Comparison of ENCODE assay signal across 12 mouse cellular contexts in genomic region chr5:112297257-112297656, GRCm38 (mm10). TPM values are rescaled to one million over a fixed set of nuclear protein-coding genes. Genes with fewer than 3 reads are reported as not detected.
DNase-seq lines count a peak whose midpoint lies in the region; ATAC-seq and TF ChIP-seq lines count a peak whose summit lies in the region.
"Had no signal": no experiment of that assay in that cellular context is flagged by ENCODE, and none has a peak within 500 bp of the region (broad histone marks: within the 10 kb centered on the region; RNA-seq: fewer than 3 reads in every experiment).

No protein-coding gene starts in this region.

- no peak overlapping the region for H3K4me2 ChIP-seq in kidney, embryonic 16.5 days (replicated peaks; ENCODE audit: low read depth, low read length)
- peak overlapping the region; percentile 45 for H3K4me2 ChIP-seq in liver, postnatal 0 days (ENCODE audit: low read depth, low read length)
- no peak overlapping the region for H3K4me2 ChIP-seq in forebrain, embryonic 11.5 days (ENCODE audit: low read depth, low read length, severe bottlenecking)
- H3K4me2 ChIP-seq: midbrain, embryonic 12.5 days had no signal

- TF ChIP-seq EP300 in liver, postnatal 0 days (IDR thresholded peaks at IDR 0.05; ENCODE audit: low read depth), result no peak

- peaks cover 29% of the 10 kb centered on the region for H3K4me1 ChIP-seq in kidney, embryonic 16.5 days (ENCODE audit: insufficient read depth, low read length)
- peaks cover 95% of the 10 kb centered on the region for H3K4me1 ChIP-seq in liver, postnatal 0 days (ENCODE audit: insufficient read depth)
- H3K4me1 ChIP-seq in forebrain, embryonic 11.5 days (replicated peaks; ENCODE audit: control insufficient read depth, insufficient read depth, low read length), result no peaks in the 10 kb centered on the region; the same call in 1 of the 2 replicates

- no peaks in the 10 kb centered on the region for H3K36me3 ChIP-seq in kidney, embryonic 16.5 days (ENCODE audit: insufficient read depth, low read length)
- no peaks in the 10 kb centered on the region; the same call in 1 of the 2 replicates for H3K36me3 ChIP-seq in liver, postnatal 0 days (replicated peaks; ENCODE audit: insufficient read depth, low read length)
- no peaks in the 10 kb centered on the region for H3K36me3 ChIP-seq in forebrain, embryonic 11.5 days (ENCODE audit: control insufficient read depth, insufficient read depth, low read length)
- H3K36me3 ChIP-seq: midbrain, embryonic 12.5 days had no signal

- no peak for DNase-seq in kidney, postnatal 14 days
- peak; percentile 87 for DNase-seq in CD4-positive helper T cell, adult 2 months (ENCODE audit: low read depth, low spot score)
- DNase-seq in ZHBTc4 (ENCODE audit: low read depth, low spot score), result peak; percentile 71
- DNase-seq in liver, postnatal 0 days, result peak; percentile 19
- DNase-seq in urinary bladder, postnatal 4 days (ENCODE audit: low spot score in 2 of 2), result no peak
- DNase-seq in forebrain, embryonic 11.5 days (ENCODE audit: low spot score), result no peak
- DNase-seq: adrenal gland, postnatal 10 days; kidney, postnatal 36 days had no signal

- peak overlapping the region; percentile 11; the same call in 1 of the 2 replicates for H3K27ac ChIP-seq in kidney, embryonic 16.5 days (ENCODE audit: low read length)
- peak overlapping the region; percentile 71 for H3K27ac ChIP-seq in liver, postnatal 0 days (ENCODE audit: low read depth)
- no peak overlapping the region for H3K27ac ChIP-seq in forebrain, embryonic 11.5 days (ENCODE audit: low read depth, low read length)
- H3K27ac ChIP-seq: midbrain, embryonic 12.5 days had no signal

- H3K9ac ChIP-seq in kidney, embryonic 16.5 days (replicated peaks; ENCODE audit: low read length), result no peak overlapping the region
- no peak overlapping the region for H3K9ac ChIP-seq in liver, postnatal 0 days (replicated peaks)
- H3K9ac ChIP-seq in forebrain, embryonic 11.5 days (ENCODE audit: low read length), result no peak overlapping the region
- H3K9ac ChIP-seq: midbrain, embryonic 12.5 days had no signal

- 73% methylated on average over 2 of the region's 2 CpGs for WGBS in kidney, embryonic 16.5 days
- WGBS in liver, postnatal 0 days (ENCODE audit: insufficient replicate concordance), result 35% methylated on average over 2 of the region's 2 CpGs
- 85% methylated on average over 2 of the region's 2 CpGs for WGBS in forebrain, embryonic 11.5 days

- no peaks in the 10 kb centered on the region for H3K27me3 ChIP-seq in kidney, embryonic 16.5 days (ENCODE audit: insufficient read depth, low read length)
- no peaks in the 10 kb centered on the region for H3K27me3 ChIP-seq in liver, postnatal 0 days (ENCODE audit: insufficient read depth, low read length)
- H3K27me3 ChIP-seq in forebrain, embryonic 11.5 days (ENCODE audit: control insufficient read depth, insufficient read depth, low read length), result no peaks in the 10 kb centered on the region
- H3K27me3 ChIP-seq: midbrain, embryonic 12.5 days had no signal

- TF ChIP-seq CTCF in liver, postnatal 0 days (IDR thresholded peaks at IDR 0.05; ENCODE audit: low read depth), result no peak

- no peaks in the 10 kb centered on the region for H3K9me3 ChIP-seq in kidney, embryonic 16.5 days (ENCODE audit: low read length)
- H3K9me3 ChIP-seq in liver, postnatal 0 days (ENCODE audit: low read length), result no peaks in the 10 kb centered on the region
- no peaks in the 10 kb centered on the region for H3K9me3 ChIP-seq in forebrain, embryonic 11.5 days (ENCODE audit: control insufficient read depth, low read length)
- H3K9me3 ChIP-seq: midbrain, embryonic 12.5 days had no signal

- ATAC-seq in kidney, embryonic 16.5 days (ENCODE audit: low FRiP score, low TSS enrichment), result no peak
- peak; percentile 2; the same call in 1 of the 2 replicates for ATAC-seq in liver, postnatal 0 days
- no peak for ATAC-seq in erythroid progenitor cell, adult 5-6 weeks (replicated peaks; ENCODE audit: low FRiP score, poor library complexity, severe bottlenecking)
- no peak for ATAC-seq in forebrain, embryonic 11.5 days (replicated peaks; ENCODE audit: low FRiP score)

- H3K4me3 ChIP-seq in kidney, embryonic 16.5 days (ENCODE audit: low read length), result no peak overlapping the region
- H3K4me3 ChIP-seq in liver, postnatal 0 days (ENCODE audit: low read depth, low read length), result no peak overlapping the region
- H3K4me3 ChIP-seq in forebrain, embryonic 11.5 days (ENCODE audit: low read depth, low read length), result no peak overlapping the region
- H3K4me3 ChIP-seq: erythroblast, embryonic 14.5 days; midbrain, embryonic 12.5 days had no signal

RNA-seq across cellular contexts. Expression of gene Tpst2, which starts 20.8 kb away (rescaled TPM):
- 65.8 and 68.7 TPM in 2 replicates for polyA plus RNA-seq in kidney, embryonic 16.5 days (2015; fragmentation: Nextera tagmentation; extraction: Ambion mirVana)
- 34.5 and 36.2 TPM in 2 replicates for polyA plus RNA-seq in liver, postnatal 0 days (2015; fragmentation: Nextera tagmentation; extraction: Ambion mirVana)
- 3.4 and 6.5 TPM in 2 replicates for total RNA-seq in erythroid progenitor cell, adult 5-6 weeks (2015; ENCODE audit: low replicate concordance)
- total RNA-seq in erythroid progenitor cell, adult 5-6 weeks (2017; ENCODE audit: low replicate concordance), result 5.8 and 19.2 TPM in 2 replicates
- 30.9 and 34.3 TPM in 2 replicates for polyA plus RNA-seq in forebrain, embryonic 11.5 days (2014; fragmentation: Nextera tagmentation; extraction: Ambion mirVana)

RNA-seq across cellular contexts. Expression of gene Tfip11, which starts 28.9 kb away (rescaled TPM):
- 36.7 and 37.8 TPM in 2 replicates for polyA plus RNA-seq in kidney, embryonic 16.5 days (2015; fragmentation: Nextera tagmentation; extraction: Ambion mirVana)
- 6.7 and 8.0 TPM in 2 replicates for polyA plus RNA-seq in liver, postnatal 0 days (2015; fragmentation: Nextera tagmentation; extraction: Ambion mirVana)
- 6.3 and 8.6 TPM in 2 replicates for total RNA-seq in erythroid progenitor cell, adult 5-6 weeks (2015; ENCODE audit: low replicate concordance)
- 10.5 and 25.9 TPM in 2 replicates for total RNA-seq in erythroid progenitor cell, adult 5-6 weeks (2017; ENCODE audit: low replicate concordance)
- 32.5 and 33.7 TPM in 2 replicates for polyA plus RNA-seq in forebrain, embryonic 11.5 days (2014; fragmentation: Nextera tagmentation; extraction: Ambion mirVana)

RNA-seq across cellular contexts. Expression of gene Crybb1, which starts 41.6 kb away (rescaled TPM):
- 2.7 and 4.0 TPM in 2 replicates for polyA plus RNA-seq in kidney, embryonic 16.5 days (2015; fragmentation: Nextera tagmentation; extraction: Ambion mirVana)
- polyA plus RNA-seq in liver, postnatal 0 days (2015; fragmentation: Nextera tagmentation; extraction: Ambion mirVana), result 0.33 TPM in 1 of 2 replicates, not detected in the other
- total RNA-seq in erythroid progenitor cell, adult 5-6 weeks (2015; ENCODE audit: low replicate concordance), result not detected in 2 replicates
- not detected in 2 replicates for total RNA-seq in erythroid progenitor cell, adult 5-6 weeks (2017; ENCODE audit: low replicate concordance)
- 0.48 and 0.73 TPM in 2 replicates for polyA plus RNA-seq in forebrain, embryonic 11.5 days (2014; fragmentation: Nextera tagmentation; extraction: Ambion mirVana)
- polyA plus RNA-seq: erythroblast, embryonic 14.5 days had no signal

RNA-seq across cellular contexts. Expression of gene Cryba4, which starts 44.9 kb away (rescaled TPM):
- polyA plus RNA-seq in kidney, embryonic 16.5 days (2015; fragmentation: Nextera tagmentation; extraction: Ambion mirVana), result 0.58 and 0.81 TPM in 2 replicates
- 0.59 and 0.86 TPM in 2 replicates for polyA plus RNA-seq in liver, postnatal 0 days (2015; fragmentation: Nextera tagmentation; extraction: Ambion mirVana)
- total RNA-seq in erythroid progenitor cell, adult 5-6 weeks (2015; ENCODE audit: low replicate concordance), result not detected in 2 replicates
- not detected in 2 replicates for total RNA-seq in erythroid progenitor cell, adult 5-6 weeks (2017; ENCODE audit: low replicate concordance)
- 0.48 and 1.1 TPM in 2 replicates for polyA plus RNA-seq in forebrain, embryonic 11.5 days (2014; fragmentation: Nextera tagmentation; extraction: Ambion mirVana)
- polyA plus RNA-seq: erythroblast, embryonic 14.5 days had no signal

RNA-seq across cellular contexts. Expression of gene Srrd, which starts 45.6 kb away (rescaled TPM):
- polyA plus RNA-seq in kidney, embryonic 16.5 days (2015; fragmentation: Nextera tagmentation; extraction: Ambion mirVana), result 44.8 and 47.0 TPM in 2 replicates
- 9.4 and 10.6 TPM in 2 replicates for polyA plus RNA-seq in liver, postnatal 0 days (2015; fragmentation: Nextera tagmentation; extraction: Ambion mirVana)
- 15.1 and 20.1 TPM in 2 replicates for total RNA-seq in erythroid progenitor cell, adult 5-6 weeks (2015; ENCODE audit: low replicate concordance)
- 0.38 and 6.2 TPM in 2 replicates for total RNA-seq in erythroid progenitor cell, adult 5-6 weeks (2017; ENCODE audit: low replicate concordance)
- 46.1 and 52.2 TPM in 2 replicates for polyA plus RNA-seq in forebrain, embryonic 11.5 days (2014; fragmentation: Nextera tagmentation; extraction: Ambion mirVana)

Comparison
In these comparisons a context has a peak if more than half of its experiments do, and no peak if none do; other contexts are left out.
1. DNase-seq: peak in CD4-positive helper T cell, adult 2 months (single experiment), ZHBTc4 (single experiment) and liver, postnatal 0 days (single experiment); none in kidney, postnatal 14 days (single experiment), urinary bladder, postnatal 4 days (0 of 2) and forebrain, embryonic 11.5 days (single experiment).